Mouse (Mus musculus) heart, embryonic 11.5 days (tissue): ENCODE results near the gene Tma7. TPM values are rescaled to one million over a fixed set of nuclear protein-coding genes. Genes with fewer than 3 reads are reported as not detected.

Experiments used
- ATAC-seq: fragments of 200-750 bp; cut with Nextera tagmentation; replicated peaks from 2 replicates; pipeline ENCODE4 v1.8.0; 2017; ENCODE audit warnings: moderate library complexity; ENCODE audit not compliant: insufficient number of reproducible peaks, low FRiP score, low TSS enrichment
- H3K27ac ChIP-seq: fragments of 300-500 bp; sonication (generic); 2 replicates; pipeline ENCODE4 v1.5.1; 2014; ENCODE audit warnings: mild to moderate bottlenecking, low read depth, low read length
- H3K27me3 ChIP-seq: fragments of 300-500 bp; sonication (generic); 2 replicates; pipeline ENCODE4 v1.6.1; 2014; ENCODE audit warnings: mild to moderate bottlenecking, low read length, mixed read lengths; ENCODE audit not compliant: control insufficient read depth, insufficient read depth
- H3K36me3 ChIP-seq: fragments of 300-500 bp; sonication (generic); 2 replicates; pipeline ENCODE4 v1.6.1; 2014; ENCODE audit warnings: mild to moderate bottlenecking, low read length, moderate library complexity, mixed read lengths; ENCODE audit not compliant: control insufficient read depth, insufficient read depth
- H3K4me1 ChIP-seq: fragments of 300-500 bp; sonication (generic); 2 replicates; pipeline ENCODE4 v1.6.1; 2014; ENCODE audit warnings: low read length; ENCODE audit not compliant: control insufficient read depth, insufficient read depth
- H3K4me2 ChIP-seq: fragments of 300-500 bp; sonication (generic); 2 replicates; pipeline ENCODE4 v1.6.1; 2014; ENCODE audit warnings: mild to moderate bottlenecking, moderate library complexity
- H3K4me3 ChIP-seq: fragments of 300-500 bp; sonication (generic); 2 replicates; pipeline ENCODE4 v1.5.1; 2014; ENCODE audit warnings: low read depth, low read length
- H3K9ac ChIP-seq: fragments of 300-500 bp; sonication (generic); 2 replicates; pipeline ENCODE4 v1.6.1; 2014; ENCODE audit warnings: mild to moderate bottlenecking, low read depth, low read length, moderate library complexity
- H3K9me3 ChIP-seq: fragments of 300-500 bp; sonication (generic); replicated peaks from 2 replicates; pipeline ENCODE4 v1.6.1; 2016; ENCODE audit warnings: low read length; ENCODE audit not compliant: control insufficient read depth
- WGBS: fragments of 180-500 bp; shearing (Covaris S2); extraction: QIAGEN DNeasy Blood & Tissue Kit; methylation state at CpG from one replicate; pipeline ENCODE4 v1.1.7; 2014; ENCODE audit not compliant: insufficient replicate concordance; 5-methylcytosine and 5-hydroxymethylcytosine counted together
- polyA plus RNA-seq: library from polyadenylated mRNA; unstranded; fragments of >200 nt; fragmentation: Nextera tagmentation; extraction: Ambion mirVana; gene quantifications from 2 replicates; pipeline ENCODE4 v1.2.1, GENCODE M21; 2014

Gene Tma7
- polyA plus RNA-seq, 1 experiment from 2014 or later = 790 TPM

- no peaks in the 10 kb centered on the region for H3K9me3 ChIP-seq
- H3K4me3 ChIP-seq = peak overlapping the region; percentile 72
- 2% methylated on average over 21 of the region's 21 CpGs for WGBS
- H3K27me3 ChIP-seq = no peaks in the 10 kb centered on the region
- peak overlapping the region; percentile 93 for H3K9ac ChIP-seq
- H3K27ac ChIP-seq = peak overlapping the region; percentile 97
- peaks cover 48% of the 10 kb centered on the region for H3K4me1 ChIP-seq
- H3K36me3 ChIP-seq = 0 out of 2 replicates have a peak, but pooled peaks cover 3% of the 10 kb centered on the region
- peak; percentile 0 for ATAC-seq
- peak overlapping the region; percentile 88 for H3K4me2 ChIP-seq
Observed at GRCm38 (mm10) chr9:109094553-109095136, 12.3 kb upstream of the Tma7 start.

- Histone ChIP-seq H3K27me3 (no peaks in the 10 kb centered on the region), H3K27ac (0 out of 2 replicates have a peak overlapping the region, but pooled peaks have one; percentile 97), H3K4me1 (peaks cover 41% of the 10 kb centered on the region), H3K4me2 (peak overlapping the region; percentile 88), H3K9ac (no peak overlapping the region; the same call in 1 of the 2 replicates), H3K36me3 (0 out of 2 replicates have a peak, but pooled peaks cover 3% of the 10 kb centered on the region), H3K4me3 (peak overlapping the region; percentile 72), H3K9me3 (no peaks in the 10 kb centered on the region)
- 15% methylated on average over 11 of the region's 11 CpGs for WGBS
- no peak for ATAC-seq
Observed at GRCm38 (mm10) chr9:109093786-109094552, 11.6 kb upstream of the Tma7 start.

GRCm38 (mm10) chr9:109092799-109093198 is 10.4 kb upstream of the Tma7 start:
- 0 out of 2 replicates have a peak overlapping the region, but pooled peaks have one; percentile 6 for H3K27ac ChIP-seq
- peaks cover 30% of the 10 kb centered on the region for H3K4me1 ChIP-seq
- no peak overlapping the region for H3K4me3 ChIP-seq
- no peak for ATAC-seq
- 0 out of 2 replicates have a peak, but pooled peaks cover 3% of the 10 kb centered on the region for H3K36me3 ChIP-seq
- H3K9me3 ChIP-seq = no peaks in the 10 kb centered on the region
- no peaks in the 10 kb centered on the region for H3K27me3 ChIP-seq
- WGBS = 53% methylated on average over 6 of the region's 6 CpGs
- H3K9ac ChIP-seq = 0 out of 2 replicates have a peak overlapping the region, but pooled peaks have one; percentile 16
- H3K4me2 ChIP-seq = no peak overlapping the region

GRCm38 (mm10) chr9:109091802-109092201 is 9.4 kb upstream of the Tma7 start:
- Histone ChIP-seq H3K4me1 (peaks cover 20% of the 10 kb centered on the region), H3K4me2 (no peak overlapping the region), H3K4me3 (no peak overlapping the region), H3K9ac (no peak overlapping the region), H3K9me3 (no peaks in the 10 kb centered on the region), H3K36me3 (0 out of 2 replicates have a peak, but pooled peaks cover 3% of the 10 kb centered on the region), H3K27ac (no peak overlapping the region), H3K27me3 (no peaks in the 10 kb centered on the region)
- no peak for ATAC-seq
- WGBS = 93% methylated on average over 8 of the region's 8 CpGs

GRCm38 (mm10) chr9:109090446-109090845 is 8.1 kb upstream of the Tma7 start:
- Histone ChIP-seq H3K27me3 (no peaks in the 10 kb centered on the region), H3K4me2 (no peak overlapping the region), H3K27ac (no peak overlapping the region), H3K4me1 (peaks cover 12% of the 10 kb centered on the region), H3K4me3 (no peak overlapping the region), H3K36me3 (0 out of 2 replicates have a peak, but pooled peaks cover 3% of the 10 kb centered on the region), H3K9me3 (no peaks in the 10 kb centered on the region), H3K9ac (no peak overlapping the region)
- ATAC-seq = no peak
- WGBS = 86% methylated on average over 15 of the region's 15 CpGs

- WGBS = 19% methylated on average over 5 of the region's 5 CpGs
- no peaks in the 10 kb centered on the region for H3K27me3 ChIP-seq
- H3K4me2 ChIP-seq = no peak overlapping the region
- no peak overlapping the region for H3K27ac ChIP-seq
- 0 out of 2 replicates have a peak, but pooled peaks cover 3% of the 10 kb centered on the region for H3K36me3 ChIP-seq
- peaks cover 3% of the 10 kb centered on the region; the same call in 1 of the 2 replicates for H3K4me1 ChIP-seq
- no peak overlapping the region for H3K4me3 ChIP-seq
- H3K9me3 ChIP-seq = no peaks in the 10 kb centered on the region
- H3K9ac ChIP-seq = no peak overlapping the region
- ATAC-seq = no peak
Observed at GRCm38 (mm10) chr9:109087987-109088386, 5.6 kb upstream of the Tma7 start.

GRCm38 (mm10) chr9:109084922-109085321 is 2.5 kb upstream of the Tma7 start:
- Histone ChIP-seq H3K4me2 (no peak overlapping the region), H3K9ac (no peak overlapping the region), H3K27me3 (no peaks in the 10 kb centered on the region), H3K36me3 (no peaks in the 10 kb centered on the region), H3K4me3 (no peak overlapping the region), H3K4me1 (peaks cover 10% of the 10 kb centered on the region), H3K27ac (no peak overlapping the region), H3K9me3 (no peaks in the 10 kb centered on the region)
- 17% methylated on average over 2 of the region's 2 CpGs for WGBS
- no peak for ATAC-seq

GRCm38 (mm10) chr9:109081749-109082123 is 651 bp downstream of the Tma7 start:
- ATAC-seq = no peak
- Histone ChIP-seq H3K4me1 (peaks cover 10% of the 10 kb centered on the region), H3K9me3 (no peaks in the 10 kb centered on the region), H3K36me3 (no peaks in the 10 kb centered on the region), H3K9ac (peak overlapping the region; percentile 81), H3K27ac (peak overlapping the region; percentile 50; the same call in 1 of the 2 replicates), H3K27me3 (no peaks in the 10 kb centered on the region), H3K4me2 (peak overlapping the region; percentile 82), H3K4me3 (peak overlapping the region; percentile 77)
- WGBS = 3% methylated on average over 11 of the region's 11 CpGs
